Mouse (Mus musculus): ENCODE results near the gene Sspo. TPM values are rescaled to one million over a fixed set of nuclear protein-coding genes. Genes with fewer than 3 reads are reported as not detected.
A peak's percentile ranks its signal among the peaks of the same experiment; 100 is the strongest.

The Sspo gene
- polyA plus RNA-seq, 1 experiment from 2014 or later, result 0.74 TPM

DNA sequence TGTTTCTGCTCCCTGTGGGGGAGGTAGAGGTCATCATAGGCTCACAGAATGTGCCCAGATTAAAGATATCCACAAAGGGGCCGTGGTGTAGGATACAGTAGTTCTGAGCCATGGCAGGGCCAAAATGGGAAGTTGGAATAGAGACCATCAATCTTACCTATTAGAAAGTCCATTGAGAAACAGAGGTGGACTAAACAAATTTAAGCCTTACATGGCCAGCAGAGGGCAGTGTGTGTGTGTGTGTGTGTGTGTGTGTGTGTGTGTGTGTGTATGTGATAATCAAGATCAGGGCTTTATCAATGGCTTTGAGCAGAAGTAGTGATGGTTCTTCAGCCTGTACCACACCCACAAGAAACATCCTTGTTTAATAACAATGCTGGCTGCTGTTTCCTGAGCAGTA lies 98.2 kb downstream of the Sspo start:
- ATAC-seq, result no peak
- TF ChIP-seq CTCF (IDR thresholded peaks at IDR 0.05; ENCODE audit: low read depth), result peak; percentile 81
- Histone ChIP-seq H3K4me3 (ENCODE audit: low read depth, low read length) (no peak overlapping the region), H3K4me2 (replicated peaks; ENCODE audit: low read depth) (no peak overlapping the region), H3K27ac (ENCODE audit: low read depth, low read length) (no peak overlapping the region), H3K9ac (ENCODE audit: low read depth, low read length) (no peak overlapping the region), H3K27me3 (replicated peaks; ENCODE audit: control insufficient read depth, insufficient read depth, low read length) (no peaks in the 10 kb centered on the region), H3K4me1 (replicated peaks; ENCODE audit: control insufficient read depth, insufficient read depth, low read length) (peaks cover 7% of the 10 kb centered on the region), H3K36me3 (ENCODE audit: control insufficient read depth, insufficient read depth) (no peaks in the 10 kb centered on the region), H3K9me3 (ENCODE audit: control insufficient read depth) (no peaks in the 10 kb centered on the region)
- WGBS, result 72% methylated on average over 1 of the region's 1 CpGs

DNA sequence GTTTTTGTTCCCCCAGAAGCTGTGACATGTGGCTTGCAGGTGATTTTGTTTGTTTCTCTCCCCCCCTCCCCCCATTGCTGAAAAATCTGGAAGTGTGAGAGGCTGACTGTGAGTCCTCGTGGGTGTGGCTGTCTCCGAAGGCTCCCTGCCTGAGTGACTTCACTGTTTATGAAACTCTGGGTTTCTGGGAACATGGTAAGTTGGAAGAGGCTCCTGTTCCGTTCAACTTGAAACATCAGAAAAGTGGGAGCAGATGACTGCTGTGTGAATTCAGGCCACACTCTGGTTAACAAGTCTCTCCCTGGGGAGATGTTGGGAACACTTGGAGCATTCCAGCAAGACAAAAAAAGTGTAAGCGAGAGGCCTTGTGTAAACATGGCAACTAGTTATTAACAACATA lies 98.8 kb downstream of the Sspo start:
- Histone ChIP-seq H3K4me2 (replicated peaks; ENCODE audit: low read depth) (no peak overlapping the region), H3K36me3 (ENCODE audit: control insufficient read depth, insufficient read depth) (no peaks in the 10 kb centered on the region), H3K27ac (ENCODE audit: low read depth, low read length) (no peak overlapping the region), H3K4me3 (ENCODE audit: low read depth, low read length) (no peak overlapping the region), H3K4me1 (replicated peaks; ENCODE audit: control insufficient read depth, insufficient read depth, low read length) (peaks cover 3% of the 10 kb centered on the region; the same call in 1 of the 2 replicates), H3K9ac (ENCODE audit: low read depth, low read length) (no peak overlapping the region), H3K27me3 (replicated peaks; ENCODE audit: control insufficient read depth, insufficient read depth, low read length) (no peaks in the 10 kb centered on the region), H3K9me3 (ENCODE audit: control insufficient read depth) (no peaks in the 10 kb centered on the region)
- WGBS, result 49% methylated on average over 4 of the region's 4 CpGs
- no peak for ATAC-seq
- TF ChIP-seq CTCF (IDR thresholded peaks at IDR 0.05; ENCODE audit: low read depth), result no peak

GRCm38 (mm10) chr6:48548314-48548713 lies 100.3 kb downstream of the Sspo start:
- no peak overlapping the region for H3K4me2 ChIP-seq (replicated peaks; ENCODE audit: low read depth)

More at GRCm38 (mm10) chr6:48548314-48548713, 100.3 kb downstream of the Sspo start:
- H3K27ac ChIP-seq (ENCODE audit: low read depth, low read length), result no peak overlapping the region
- H3K27me3 ChIP-seq (replicated peaks; ENCODE audit: control insufficient read depth, insufficient read depth, low read length), result no peaks in the 10 kb centered on the region
- TF ChIP-seq CTCF (IDR thresholded peaks at IDR 0.05; ENCODE audit: low read depth), result no peak
- no peaks in the 10 kb centered on the region for H3K36me3 ChIP-seq (ENCODE audit: control insufficient read depth, insufficient read depth)
- H3K9ac ChIP-seq (ENCODE audit: low read depth, low read length), result no peak overlapping the region
- H3K4me3 ChIP-seq (ENCODE audit: low read depth, low read length), result no peak overlapping the region
- H3K4me1 ChIP-seq (replicated peaks; ENCODE audit: control insufficient read depth, insufficient read depth, low read length), result no peaks in the 10 kb centered on the region
- 71% methylated on average over 6 of the region's 6 CpGs for WGBS
- no peaks in the 10 kb centered on the region for H3K9me3 ChIP-seq (ENCODE audit: control insufficient read depth)
- ATAC-seq, result no peak

Small RNAs within 50 kb of the gene (microRNA-seq; reads per million reads assigned to microRNA genes)
- not detected for gene Gm24325

Other genes with a start within 250 kb of the Sspo start
- gene Krba1, start 52.6 kb upstream of the Sspo start, polyA plus RNA-seq (2015; fragmentation: Nextera tagmentation; extraction: Ambion mirVana), result 20.0 and 20.1 TPM in 2 replicates
- 18.9 and 19.3 TPM in 2 replicates for gene Zfp467, start 2.4 kb upstream of the Sspo start, polyA plus RNA-seq (2015; fragmentation: Nextera tagmentation; extraction: Ambion mirVana)
- 23.7 and 23.8 TPM in 2 replicates for gene Atp6v0e2, start 89.4 kb downstream of the Sspo start, polyA plus RNA-seq (2015; fragmentation: Nextera tagmentation; extraction: Ambion mirVana)
- 7.6 and 9.5 TPM in 2 replicates for gene Lrrc61, start 106.6 kb downstream of the Sspo start, polyA plus RNA-seq (2015; fragmentation: Nextera tagmentation; extraction: Ambion mirVana)
- 154 and 162 TPM in 2 replicates for gene Rarres2, start 124.6 kb downstream of the Sspo start, polyA plus RNA-seq (2015; fragmentation: Nextera tagmentation; extraction: Ambion mirVana)
- not detected in 2 replicates for gene Gm45021, start 141.4 kb downstream of the Sspo start, polyA plus RNA-seq (2015; fragmentation: Nextera tagmentation; extraction: Ambion mirVana)
- gene Repin1, start 145.7 kb downstream of the Sspo start, polyA plus RNA-seq (2015; fragmentation: Nextera tagmentation; extraction: Ambion mirVana), result 11.3 and 12.0 TPM in 2 replicates
- gene Gm44965, start 145.7 kb downstream of the Sspo start, polyA plus RNA-seq (2015; fragmentation: Nextera tagmentation; extraction: Ambion mirVana), result not detected in 2 replicates
- 2.2 TPM in 2 replicates for gene Zfp775, start 153.8 kb downstream of the Sspo start, polyA plus RNA-seq (2015; fragmentation: Nextera tagmentation; extraction: Ambion mirVana)
- gene AI854703, start 178.5 kb downstream of the Sspo start, polyA plus RNA-seq (2015; fragmentation: Nextera tagmentation; extraction: Ambion mirVana), result 0.55 and 0.63 TPM in 2 replicates
- gene Gimap8, start 199.0 kb downstream of the Sspo start, polyA plus RNA-seq (2015; fragmentation: Nextera tagmentation; extraction: Ambion mirVana), result 1.1 and 1.2 TPM in 2 replicates
- gene Gimap9, start 227.9 kb downstream of the Sspo start, polyA plus RNA-seq (2015; fragmentation: Nextera tagmentation; extraction: Ambion mirVana), result 9.9 and 10.2 TPM in 2 replicates
- gene Gimap4, start 236.3 kb downstream of the Sspo start, polyA plus RNA-seq (2015; fragmentation: Nextera tagmentation; extraction: Ambion mirVana), result 9.6 and 11.3 TPM in 2 replicates

All from intestine, postnatal 0 days (tissue).